Mouse (Mus musculus) heart, adult 2 months (tissue): ENCODE data around the gene Rem2. TPM values are rescaled to one million over a fixed set of nuclear protein-coding genes. Genes with fewer than 3 reads are reported as not detected.

Experiments used
- DNase-seq, 2 experiments: peaks; one replicate each; pipeline ENCODE4 v3.0.0; 2021
- H3K27ac ChIP-seq: fragments of 200-600 bp; 2 replicates; pipeline ENCODE4 v1.8.1; 2022
- H3K27me3 ChIP-seq: fragments of 200-500 bp; 2 replicates; pipeline ENCODE4 v1.6.1; 2012; ENCODE audit warnings: mild to moderate bottlenecking, low read length, inconsistent platforms, mixed read lengths; ENCODE audit not compliant: control insufficient read depth, insufficient read depth
- H3K36me3 ChIP-seq: fragments of 200-500 bp; 2 replicates; pipeline ENCODE4 v1.6.1; 2012; ENCODE audit warnings: low read length, inconsistent platforms; ENCODE audit not compliant: control insufficient read depth, insufficient read depth
- H3K4me1 ChIP-seq: fragments of 200-500 bp; 2 replicates; pipeline ENCODE4 v1.6.1; 2011; ENCODE audit warnings: low read length; ENCODE audit not compliant: control insufficient read depth, insufficient read depth
- H3K4me3 ChIP-seq: fragments of 200-600 bp; 2 replicates; pipeline ENCODE4 v1.8.1; 2022
- H3K79me2 ChIP-seq: fragments of 200-500 bp; replicated peaks from 2 replicates; pipeline ENCODE4 v1.6.1; 2012; ENCODE audit warnings: mild to moderate bottlenecking, inconsistent platforms, low read length, moderate library complexity, mixed read lengths; ENCODE audit not compliant: control insufficient read depth, insufficient read depth
- H3K9ac ChIP-seq: fragments of 200-500 bp; 2 replicates; pipeline ENCODE4 v1.6.1; 2012; ENCODE audit warnings: low read depth, mild to moderate bottlenecking, control low read depth, inconsistent platforms, low read length, mixed read lengths
- CTCF ChIP-seq: fragments of 200-600 bp; IDR thresholded peaks from 2 replicates; pipeline ENCODE4 v1.8.1; 2022; ENCODE audit warnings: antibody characterized with exemption, mild to moderate bottlenecking, moderate library complexity
- EP300 ChIP-seq: fragments of 200-500 bp; IDR thresholded peaks from 2 replicates; pipeline ENCODE4 v1.6.1; 2011; ENCODE audit warnings: low read depth, low read length, control low read depth; ENCODE audit not compliant: insufficient read depth
- POLR2A ChIP-seq: fragments of 200-500 bp; IDR thresholded peaks from 2 replicates; pipeline ENCODE4 v1.6.1; 2011; ENCODE audit warnings: mild to moderate bottlenecking, low read depth, low read length, control low read depth; ENCODE audit not compliant: insufficient read depth
- WGBS: fragments of 180-500 bp; shearing (Covaris S2); methylation state at CpG from one replicate; pipeline ENCODE4 v1.1.7; 2018; 5-methylcytosine and 5-hydroxymethylcytosine counted together
- intact Hi-C: fragments of 180-260 bp; cut with DNase I; formaldehyde crosslinking; loops from one replicate; pipeline ENCODE4 v1.15.1; 2025
- polyA plus RNA-seq: library from polyadenylated mRNA; depleted of rRNA; stranded (reverse); fragments of >200 nt; gene quantifications from 2 replicates; pipeline ENCODE4 v1.2.3, GENCODE M21; 2012
- total RNA-seq, 2 experiments: library from RNA; stranded (reverse); gene quantifications; 2 replicates each; pipeline ENCODE4 v1.2.3; 2021

Rem2 gene
- total and polyA plus RNA-seq, 3 experiments = not detected

DNA sequence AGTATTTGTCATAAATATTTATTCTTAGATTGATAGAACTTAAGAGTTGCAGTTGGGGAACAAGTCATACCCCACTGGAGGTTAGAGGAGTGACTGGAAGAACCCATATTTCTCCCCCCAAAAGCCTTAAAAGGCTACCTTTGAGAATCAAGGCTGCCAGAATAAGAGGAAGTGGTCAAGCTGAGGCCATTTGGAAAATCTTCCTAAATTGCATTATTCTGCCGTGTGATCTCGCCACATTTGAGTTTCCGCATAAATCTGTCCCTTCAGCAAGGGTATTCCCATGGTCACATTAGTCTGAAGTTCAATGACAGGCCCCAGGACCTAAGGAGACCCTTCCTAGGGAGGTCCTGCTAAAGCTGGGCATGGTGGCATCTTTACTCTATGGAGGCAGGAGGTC is 33.4 kb upstream of the Rem2 start:
- TF ChIP-seq POLR2A (no peak), CTCF (no peak), EP300 (no peak)
- no peak overlapping the region for H3K4me3 ChIP-seq
- H3K27ac ChIP-seq = no peak overlapping the region
- no peaks in the 10 kb centered on the region for H3K27me3 ChIP-seq
- WGBS = 68% methylated on average over 3 of the region's 3 CpGs
- no peaks in the 10 kb centered on the region for H3K36me3 ChIP-seq
- H3K9ac ChIP-seq = no peak overlapping the region
- intact Hi-C loops = loop anchor here (10.0 kb wide), 1 partner anchor 378 kb away; no protein-coding TSS in a partner anchor
- no peak for DNase-seq
- H3K79me2 ChIP-seq = no peaks in the 10 kb centered on the region
- 0 out of 2 replicates have a peak, but pooled peaks cover 1% of the 10 kb centered on the region for H3K4me1 ChIP-seq

DNA sequence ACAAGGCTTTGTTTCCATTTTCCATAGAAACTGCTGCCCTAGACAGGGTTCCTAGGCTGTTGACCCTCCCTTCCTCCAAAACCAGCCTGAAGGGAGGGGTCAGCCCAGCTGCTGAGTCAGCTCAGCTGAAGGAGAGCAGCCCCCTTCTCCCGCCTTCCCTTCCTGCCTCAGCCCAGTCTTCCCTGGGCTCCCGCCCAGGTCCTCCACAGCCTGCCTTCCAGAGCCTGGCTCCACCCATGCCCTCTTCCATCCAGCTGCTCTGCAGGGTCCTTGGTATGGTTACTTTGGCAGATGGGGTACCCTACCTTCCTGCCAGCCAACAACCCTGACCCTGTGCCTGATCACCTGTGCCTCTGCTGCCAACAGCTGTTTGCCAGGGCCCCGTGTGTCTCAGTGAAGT is 32.7 kb upstream of the Rem2 start:
- peak; percentile 69 to 71 for DNase-seq
- intact Hi-C loops = loop anchor here (10.0 kb wide), 1 partner anchor 378 kb away; no protein-coding TSS in a partner anchor
- Histone ChIP-seq H3K36me3 (no peaks in the 10 kb centered on the region), H3K27ac (peak overlapping the region; percentile 69), H3K27me3 (no peaks in the 10 kb centered on the region), H3K4me3 (no peak overlapping the region), H3K9ac (no peak overlapping the region), H3K79me2 (no peaks in the 10 kb centered on the region), H3K4me1 (0 out of 2 replicates have a peak, but pooled peaks cover 1% of the 10 kb centered on the region)
- WGBS = 36% methylated on average over 3 of the region's 3 CpGs
- no peak for TF ChIP-seq POLR2A
- TF ChIP-seq EP300 = no peak
- no peak for TF ChIP-seq CTCF

DNA sequence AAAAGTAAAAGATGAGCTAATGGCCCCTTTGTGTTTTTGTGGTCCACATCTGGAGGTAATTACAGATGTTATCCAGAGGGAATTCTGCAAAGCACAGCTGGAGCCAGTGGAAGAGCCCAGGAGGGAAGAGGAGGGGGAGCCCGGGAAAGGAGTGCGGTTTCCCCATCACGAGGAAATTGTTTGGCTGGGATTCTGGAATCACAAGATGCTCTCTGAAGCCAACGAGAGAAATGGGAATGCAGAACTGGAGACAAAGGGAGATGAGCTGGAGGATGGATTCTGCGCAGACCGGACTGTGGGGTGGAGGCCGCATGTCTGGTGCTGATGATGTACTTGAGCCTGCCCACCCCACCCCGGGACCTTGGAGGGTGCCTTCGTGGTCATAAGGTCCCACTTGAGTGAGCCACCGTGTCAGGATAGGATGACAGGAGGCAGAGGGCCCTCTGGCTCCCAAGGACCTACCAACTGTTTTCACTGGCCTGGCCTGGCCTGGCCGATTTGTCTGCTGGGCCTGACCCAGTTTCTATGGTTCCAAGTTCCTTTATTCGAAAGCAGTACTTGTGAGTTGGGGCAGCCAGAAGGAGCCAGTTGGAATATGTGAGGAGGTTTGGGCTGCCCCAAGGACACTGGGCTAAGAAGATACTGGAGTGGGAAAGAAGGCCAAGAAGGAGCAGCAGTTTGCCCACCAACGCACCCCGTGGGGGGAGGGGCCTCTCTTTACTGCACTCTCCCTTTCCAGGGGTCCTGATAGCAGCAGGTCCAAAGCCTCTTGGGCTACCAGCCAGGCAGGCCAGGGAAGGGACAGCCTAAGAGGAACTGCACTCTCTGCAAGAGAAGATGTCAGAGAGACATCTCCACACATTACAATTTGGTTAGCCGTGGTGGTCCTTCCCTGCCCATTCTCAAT is 31.9 kb upstream of the Rem2 start:
- H3K4me3 ChIP-seq = no peak overlapping the region
- TF ChIP-seq EP300 = 0 out of 2 replicates have a peak, but pooled peaks have one; percentile 27
- no peak for TF ChIP-seq POLR2A
- intact Hi-C loops = loop anchor here (10.0 kb wide), 1 partner anchor 379 kb away; no protein-coding TSS in a partner anchor
- 44% methylated on average over 15 of the region's 15 CpGs for WGBS
- peaks cover 3% of the 10 kb centered on the region; the same call in 1 of the 2 replicates for H3K4me1 ChIP-seq
- no peaks in the 10 kb centered on the region for H3K27me3 ChIP-seq
- no peaks in the 10 kb centered on the region for H3K79me2 ChIP-seq
- H3K27ac ChIP-seq = peak overlapping the region; percentile 67
- no peak overlapping the region for H3K9ac ChIP-seq
- H3K36me3 ChIP-seq = no peaks in the 10 kb centered on the region
- DNase-seq = peak; percentile 73 to 84

DNA sequence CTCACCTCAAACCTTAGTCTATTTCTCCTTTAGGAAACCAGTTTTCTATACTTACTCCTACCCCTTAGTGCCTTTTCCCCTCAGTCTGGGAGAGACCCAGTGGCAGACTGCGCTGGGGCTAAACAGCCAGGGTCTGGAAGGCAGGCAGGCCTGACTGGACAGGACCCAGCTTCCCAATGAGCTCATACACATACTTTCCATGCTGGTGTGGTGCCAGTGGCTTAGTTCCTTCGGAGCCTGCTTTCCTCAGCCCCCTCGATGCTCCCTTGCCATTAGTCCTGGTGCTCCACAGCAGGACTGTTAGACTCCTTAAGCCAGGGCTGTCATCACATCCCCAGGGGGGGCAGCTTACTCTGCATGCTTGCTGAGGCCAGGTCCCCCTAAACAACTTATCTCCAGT is 30.4 kb upstream of the Rem2 start:
- Histone ChIP-seq H3K36me3 (no peaks in the 10 kb centered on the region), H3K27me3 (no peaks in the 10 kb centered on the region), H3K9ac (no peak overlapping the region), H3K79me2 (no peaks in the 10 kb centered on the region), H3K4me3 (no peak overlapping the region), H3K4me1 (peaks cover 3% of the 10 kb centered on the region; the same call in 1 of the 2 replicates), H3K27ac (no peak overlapping the region)
- DNase-seq = no peak
- 25% methylated on average over 3 of the region's 3 CpGs for WGBS
- intact Hi-C loops = loop anchor here (10.0 kb wide), 1 partner anchor 381 kb away; no protein-coding TSS in a partner anchor
- TF ChIP-seq CTCF = no peak
- TF ChIP-seq POLR2A = no peak
- TF ChIP-seq EP300 = no peak

DNA sequence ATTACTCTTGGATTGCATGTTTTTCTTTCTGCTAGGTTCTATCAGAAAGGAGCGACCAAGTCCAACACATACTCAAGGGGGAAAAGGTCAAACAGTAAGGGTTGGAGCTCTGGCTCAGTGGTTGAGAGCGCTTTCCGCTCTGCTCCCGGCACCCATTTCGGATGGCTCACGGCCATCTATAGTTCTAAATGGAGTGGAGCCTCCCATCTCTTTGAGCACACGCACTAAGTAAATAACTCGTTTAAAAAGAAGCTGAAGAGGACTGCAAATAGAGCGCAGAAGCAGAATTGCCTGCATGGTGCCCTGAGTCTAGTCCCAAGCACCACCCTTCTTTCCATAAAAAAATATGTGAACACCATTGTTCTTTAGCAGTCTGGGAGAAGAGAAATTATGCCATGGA is 22.3 kb upstream of the Rem2 start:
- H3K27me3 ChIP-seq = no peaks in the 10 kb centered on the region
- no peak overlapping the region for H3K27ac ChIP-seq
- 91% methylated on average over 9 of the region's 9 CpGs for WGBS
- no peaks in the 10 kb centered on the region for H3K79me2 ChIP-seq
- H3K4me1 ChIP-seq = peaks cover 1% of the 10 kb centered on the region; the same call in 1 of the 2 replicates
- H3K4me3 ChIP-seq = no peak overlapping the region
- intact Hi-C loops = no loop called here
- no peak overlapping the region for H3K9ac ChIP-seq
- TF ChIP-seq EP300 = no peak
- TF ChIP-seq POLR2A = no peak
- TF ChIP-seq CTCF = no peak
- no peaks in the 10 kb centered on the region for H3K36me3 ChIP-seq
- no peak for DNase-seq
